Mouse (Mus musculus): ENCODE results near the gene Cdkn2c. TPM values are rescaled to one million over a fixed set of nuclear protein-coding genes. Genes with fewer than 3 reads are reported as not detected.

Gene Cdkn2c
- polyA plus RNA-seq (2012): 88.2 and 101 TPM in 2 replicates

GRCm38 (mm10) chr4:109666461-109667269 lies at the start of gene Cdkn2c:
Gene Cdkn2c, minus strand, starts transcription at chr4:109667189.
- no peak for TF ChIP-seq GATA1 (IDR thresholded peaks at IDR 0.05; ENCODE audit: low read length)

- TF ChIP-seq GATA1 (IDR thresholded peaks at IDR 0.05; ENCODE audit: low read length): no peak
Observed at GRCm38 (mm10) chr4:109705349-109705748, 38.4 kb upstream of the Cdkn2c start.

- TF ChIP-seq GATA1 (IDR thresholded peaks at IDR 0.05; ENCODE audit: low read length): no peak
Observed at GRCm38 (mm10) chr4:109703568-109703967, 36.6 kb upstream of the Cdkn2c start.

GRCm38 (mm10) chr4:109692674-109693073 lies 25.7 kb upstream of the Cdkn2c start:
- TF ChIP-seq GATA1 (IDR thresholded peaks at IDR 0.05; ENCODE audit: low read length): no peak

- TF ChIP-seq GATA1 (IDR thresholded peaks at IDR 0.05; ENCODE audit: low read length): no peak
Observed at GRCm38 (mm10) chr4:109683561-109683960, 16.6 kb upstream of the Cdkn2c start.

- no peak for TF ChIP-seq GATA1 (IDR thresholded peaks at IDR 0.05; ENCODE audit: low read length)
Observed at GRCm38 (mm10) chr4:109677221-109677620, 10.2 kb upstream of the Cdkn2c start.

GRCm38 (mm10) chr4:109676218-109677215 lies 9.5 kb upstream of the Cdkn2c start, which contains the start of gene Faf1:
Gene Faf1, plus strand, starts transcription at chr4:109676588.
- TF ChIP-seq GATA1 (IDR thresholded peaks at IDR 0.05; ENCODE audit: low read length): no peak

- no peak for TF ChIP-seq GATA1 (IDR thresholded peaks at IDR 0.05; ENCODE audit: low read length)
Observed at GRCm38 (mm10) chr4:109674097-109674496, 7.1 kb upstream of the Cdkn2c start.

GRCm38 (mm10) chr4:109671941-109672340 lies 5.0 kb upstream of the Cdkn2c start:
- TF ChIP-seq GATA1 (IDR thresholded peaks at IDR 0.05; ENCODE audit: low read length): no peak

- TF ChIP-seq GATA1 (IDR thresholded peaks at IDR 0.05; ENCODE audit: low read length): no peak
Observed at GRCm38 (mm10) chr4:109670213-109670612, 3.2 kb upstream of the Cdkn2c start.

- no peak for TF ChIP-seq GATA1 (IDR thresholded peaks at IDR 0.05; ENCODE audit: low read length)
Observed at GRCm38 (mm10) chr4:109667518-109667917, 529 bp upstream of the Cdkn2c start.

GRCm38 (mm10) chr4:109665982-109666460 lies 968 bp downstream of the Cdkn2c start:
- TF ChIP-seq GATA1 (IDR thresholded peaks at IDR 0.05; ENCODE audit: low read length): no peak

- no peak for TF ChIP-seq GATA1 (IDR thresholded peaks at IDR 0.05; ENCODE audit: low read length)
Observed at GRCm38 (mm10) chr4:109665101-109665981, 1.6 kb downstream of the Cdkn2c start.

- no peak for TF ChIP-seq GATA1 (IDR thresholded peaks at IDR 0.05; ENCODE audit: low read length)
Observed at GRCm38 (mm10) chr4:109664091-109664490, 2.9 kb downstream of the Cdkn2c start.

GRCm38 (mm10) chr4:109662271-109662670 lies 4.7 kb downstream of the Cdkn2c start:
- TF ChIP-seq GATA1 (IDR thresholded peaks at IDR 0.05; ENCODE audit: low read length): no peak

Measured in G1E-ER4 (cell line).